23 mouse cellular contexts compared by ENCODE assay signal in genomic region chr3:127831079-127831478, GRCm38 (mm10). TPM values are rescaled to one million over a fixed set of nuclear protein-coding genes. Genes with fewer than 3 reads are reported as not detected.
DNase-seq lines count a peak whose midpoint lies in the region; ATAC-seq and TF ChIP-seq lines count a peak whose summit lies in the region.
"Had no signal": no experiment of that assay in that cellular context is flagged by ENCODE, and none has a peak within 500 bp of the region (broad histone marks: within the 10 kb centered on the region; RNA-seq: fewer than 3 reads in every experiment).

No protein-coding gene starts in this region.

- H3K27me3 ChIP-seq in forebrain, embryonic 11.5 days (ENCODE audit: control insufficient read depth, insufficient read depth, low read length): no peaks in the 10 kb centered on the region
- H3K27me3 ChIP-seq in forebrain, embryonic 15.5 days: no peaks in the 10 kb centered on the region
- H3K27me3 ChIP-seq in thymus, adult 2 months (ENCODE audit: control insufficient read depth, insufficient read depth, low read length): no peaks in the 10 kb centered on the region
- H3K27me3 ChIP-seq in intestine, embryonic 15.5 days (replicated peaks): no peaks in the 10 kb centered on the region
- H3K27me3 ChIP-seq: CH12.LX; embryonic facial prominence, embryonic 12.5 days; hindbrain, embryonic 15.5 days; kidney, embryonic 15.5 days; midbrain, embryonic 13.5 days had no signal

- H3K4me1 ChIP-seq in forebrain, embryonic 11.5 days (replicated peaks; ENCODE audit: control insufficient read depth, insufficient read depth, low read length): peaks cover 5% of the 10 kb centered on the region; the same call in 1 of the 2 replicates
- peaks cover 18% of the 10 kb centered on the region for H3K4me1 ChIP-seq in forebrain, embryonic 15.5 days
- no peaks in the 10 kb centered on the region for H3K4me1 ChIP-seq in thymus, adult 2 months (replicated peaks; ENCODE audit: control insufficient read depth, insufficient read depth, low read length)
- peaks cover 27% of the 10 kb centered on the region for H3K4me1 ChIP-seq in intestine, embryonic 15.5 days (replicated peaks)

- H3K9ac ChIP-seq in forebrain, embryonic 11.5 days (ENCODE audit: low read length): no peak overlapping the region
- H3K9ac ChIP-seq in forebrain, embryonic 15.5 days (replicated peaks): no peak overlapping the region
- no peak overlapping the region for H3K9ac ChIP-seq in intestine, embryonic 15.5 days
- H3K9ac ChIP-seq: embryonic facial prominence, embryonic 12.5 days; hindbrain, embryonic 15.5 days; kidney, embryonic 15.5 days; midbrain, embryonic 13.5 days had no signal

- no peaks in the 10 kb centered on the region for H3K36me3 ChIP-seq in forebrain, embryonic 11.5 days (ENCODE audit: control insufficient read depth, insufficient read depth, low read length)
- H3K36me3 ChIP-seq in forebrain, embryonic 15.5 days: 0 out of 2 replicates have a peak, but pooled peaks cover 2% of the 10 kb centered on the region
- H3K36me3 ChIP-seq in thymus, adult 2 months (ENCODE audit: control insufficient read depth, insufficient read depth, low read length): no peaks in the 10 kb centered on the region
- H3K36me3 ChIP-seq in intestine, embryonic 15.5 days: no peaks in the 10 kb centered on the region
- H3K36me3 ChIP-seq: embryonic facial prominence, embryonic 12.5 days; hindbrain, embryonic 15.5 days had no signal

- no peak overlapping the region for H3K4me3 ChIP-seq in forebrain, embryonic 11.5 days (ENCODE audit: low read depth, low read length)
- no peak overlapping the region for H3K4me3 ChIP-seq in forebrain, embryonic 15.5 days
- no peak overlapping the region for H3K4me3 ChIP-seq in thymus, adult 2 months (ENCODE audit: control insufficient read depth, insufficient read depth, low read length)
- H3K4me3 ChIP-seq in intestine, embryonic 15.5 days (replicated peaks): no peak overlapping the region
- H3K4me3 ChIP-seq: embryonic facial prominence, embryonic 12.5 days; gastrocnemius, adult 2 months; hindbrain, embryonic 15.5 days; kidney, embryonic 15.5 days; midbrain, embryonic 13.5 days had no signal

- H3K9me3 ChIP-seq in forebrain, embryonic 11.5 days (ENCODE audit: control insufficient read depth, low read length): no peaks in the 10 kb centered on the region
- H3K9me3 ChIP-seq in forebrain, embryonic 15.5 days: no peaks in the 10 kb centered on the region
- no peaks in the 10 kb centered on the region for H3K9me3 ChIP-seq in intestine, embryonic 15.5 days
- H3K9me3 ChIP-seq: embryonic facial prominence, embryonic 12.5 days; hindbrain, embryonic 15.5 days; kidney, embryonic 15.5 days; midbrain, embryonic 13.5 days had no signal

- H3K4me2 ChIP-seq in forebrain, embryonic 11.5 days (ENCODE audit: low read depth, low read length, severe bottlenecking): no peak overlapping the region
- no peak overlapping the region for H3K4me2 ChIP-seq in forebrain, embryonic 15.5 days (replicated peaks)
- H3K4me2 ChIP-seq in intestine, embryonic 15.5 days (replicated peaks): no peak overlapping the region
- H3K4me2 ChIP-seq: embryonic facial prominence, embryonic 12.5 days; hindbrain, embryonic 15.5 days; kidney, embryonic 15.5 days; midbrain, embryonic 13.5 days had no signal

- no peak for DNase-seq in forebrain, embryonic 11.5 days (ENCODE audit: low spot score)
- DNase-seq in thymus, adult 2 months: peak; percentile 11
- DNase-seq in thymus, postnatal 10 days (ENCODE audit: low spot score in 2 of 2): no peak
- peak; percentile 45 for DNase-seq in yolk sac, embryonic 10.5 days (ENCODE audit: low spot score)
- no peak for DNase-seq in adrenal gland, postnatal 36 days
- no peak for DNase-seq in right cerebral cortex, postnatal 25 days
- DNase-seq: adrenal gland, adult 8-10 months; cerebellum, adult 18-20 months; cerebellum, postnatal 14 days; gastrocnemius, adult 2 months; heart, postnatal 4 days; kidney, adult 11 months; lung, adult 18-20 months; lung, postnatal 10 days; spleen, adult 18-20 months had no signal

- no peak for TF ChIP-seq CTCF in thymus, adult 2 months (IDR thresholded peaks at IDR 0.05; ENCODE audit: borderline replicate concordance, control insufficient read depth, extremely low read depth, insufficient read depth, low read length, poor library complexity)

- TF ChIP-seq POLR2A in thymus, adult 2 months (IDR thresholded peaks at IDR 0.05; ENCODE audit: control insufficient read depth, extremely low read depth, insufficient read depth, low read length, poor library complexity): no peak

- H3K27ac ChIP-seq in forebrain, embryonic 11.5 days (ENCODE audit: low read depth, low read length): no peak overlapping the region
- H3K27ac ChIP-seq in forebrain, embryonic 15.5 days (replicated peaks): no peak overlapping the region
- H3K27ac ChIP-seq in thymus, adult 2 months (ENCODE audit: control insufficient read depth, insufficient read depth, low read length): no peak overlapping the region
- H3K27ac ChIP-seq in intestine, embryonic 15.5 days: no peak overlapping the region
- H3K27ac ChIP-seq: embryonic facial prominence, embryonic 12.5 days; gastrocnemius, adult 2 months; hindbrain, embryonic 15.5 days; kidney, embryonic 15.5 days; midbrain, embryonic 13.5 days had no signal

- WGBS in forebrain, embryonic 11.5 days: 72% methylated on average over 6 of the region's 6 CpGs
- 62% methylated on average over 6 of the region's 6 CpGs for WGBS in forebrain, embryonic 15.5 days
- WGBS in thymus, adult 2 months: 32% methylated on average over 6 of the region's 6 CpGs
- WGBS in intestine, embryonic 15.5 days: 50% methylated on average over 6 of the region's 6 CpGs

- 0 out of 2 replicates have a peak, but pooled peaks have one; percentile 12 for ATAC-seq in forebrain, embryonic 11.5 days (replicated peaks; ENCODE audit: low FRiP score)
- no peak for ATAC-seq in forebrain, embryonic 15.5 days (replicated peaks)
- ATAC-seq in intestine, embryonic 15.5 days: peak; percentile 57
- ATAC-seq: activated CD4-positive, CD25-positive, alpha-beta regulatory T cell, adult 4 months; midbrain, embryonic 13.5 days had no signal

RNA-seq across cellular contexts. Expression of gene Ap1ar, which starts 6.2 kb away (rescaled TPM):
- polyA plus RNA-seq in forebrain, embryonic 11.5 days (2014; fragmentation: Nextera tagmentation; extraction: Ambion mirVana): 82.8 and 86.8 TPM in 2 replicates
- polyA plus RNA-seq in forebrain, embryonic 15.5 days (2015; fragmentation: Nextera tagmentation; extraction: Ambion mirVana): 87.1 and 89.2 TPM in 2 replicates
- 25.2 and 30.5 TPM in 2 replicates for polyA plus RNA-seq in thymus, adult 2 months (2012; rRNA removed)
- 97.5 and 105 TPM in 2 replicates for polyA plus RNA-seq in intestine, embryonic 15.5 days (2015; fragmentation: Nextera tagmentation; extraction: Ambion mirVana)
- total RNA-seq in adrenal gland, postnatal 36 days (2021): 10 to 100 TPM; 35.6 to 37.3 TPM

RNA-seq across cellular contexts. Expression of gene Tifa, which starts 41.5 kb away (rescaled TPM):
- polyA plus RNA-seq in forebrain, embryonic 11.5 days (2014; fragmentation: Nextera tagmentation; extraction: Ambion mirVana): 2.9 and 3.2 TPM in 2 replicates
- 4.8 and 5.5 TPM in 2 replicates for polyA plus RNA-seq in forebrain, embryonic 15.5 days (2015; fragmentation: Nextera tagmentation; extraction: Ambion mirVana)
- 2.5 and 3.1 TPM in 2 replicates for polyA plus RNA-seq in thymus, adult 2 months (2012; rRNA removed)
- 24.1 and 24.7 TPM in 2 replicates for polyA plus RNA-seq in intestine, embryonic 15.5 days (2015; fragmentation: Nextera tagmentation; extraction: Ambion mirVana)
- total RNA-seq in adrenal gland, postnatal 36 days (2021): 1 to 10 TPM; 4.4 to 4.9 TPM

RNA-seq across cellular contexts. Expression of gene Alpk1, which starts 50.8 kb away (rescaled TPM):
- polyA plus RNA-seq in forebrain, embryonic 11.5 days (2014; fragmentation: Nextera tagmentation; extraction: Ambion mirVana): 0.80 and 1.3 TPM in 2 replicates
- polyA plus RNA-seq in forebrain, embryonic 15.5 days (2015; fragmentation: Nextera tagmentation; extraction: Ambion mirVana): 0.78 and 1.0 TPM in 2 replicates
- polyA plus RNA-seq in thymus, adult 2 months (2012; rRNA removed): 1.7 and 1.8 TPM in 2 replicates
- polyA plus RNA-seq in intestine, embryonic 15.5 days (2015; fragmentation: Nextera tagmentation; extraction: Ambion mirVana): 2.1 and 2.5 TPM in 2 replicates
- 10 to 100 TPM in 1 of 2 experiments, 1 to 10 TPM in 1; 9.4 to 12.7 TPM for total RNA-seq in adrenal gland, postnatal 36 days (2021)

Comparison
In these comparisons a context has a peak if more than half of its experiments do, and no peak if none do; other contexts are left out.
1. DNase-seq: peak in thymus, adult 2 months (single experiment) and yolk sac, embryonic 10.5 days (single experiment); none in forebrain, embryonic 11.5 days (single experiment), thymus, postnatal 10 days (0 of 2), adrenal gland, postnatal 36 days (0 of 2) and right cerebral cortex, postnatal 25 days (single experiment).